Mouse (Mus musculus): ENCODE data around the gene Babam2.
"Not testable (repeated sequence)": the region's sequence is repeated elsewhere in the genome, so short reads cannot be mapped to it uniquely, and the experiment has no call there.

The Babam2 gene

DNA sequence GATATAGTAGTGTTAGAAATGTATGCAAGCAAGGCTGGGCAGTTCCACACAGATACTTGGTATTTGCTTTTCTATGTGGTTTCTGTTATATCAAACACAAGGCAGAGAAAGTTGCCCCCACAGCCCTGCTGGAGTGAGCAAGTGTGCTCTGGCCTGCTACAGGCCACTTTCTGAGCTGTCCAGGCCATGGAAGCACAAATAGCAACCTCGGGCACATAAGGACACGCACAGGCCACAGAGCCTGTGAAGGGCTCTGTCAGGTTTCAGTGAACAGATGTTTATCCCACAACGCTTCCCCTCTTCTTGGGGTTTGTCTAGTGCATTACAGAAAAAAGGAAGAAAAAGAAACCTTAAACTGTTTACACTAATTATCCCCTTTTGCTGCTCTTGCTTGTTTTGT is 236.9 kb downstream of the Babam2 start:
- in situ Hi-C loops (cut with MboI), result no loop called here

DNA sequence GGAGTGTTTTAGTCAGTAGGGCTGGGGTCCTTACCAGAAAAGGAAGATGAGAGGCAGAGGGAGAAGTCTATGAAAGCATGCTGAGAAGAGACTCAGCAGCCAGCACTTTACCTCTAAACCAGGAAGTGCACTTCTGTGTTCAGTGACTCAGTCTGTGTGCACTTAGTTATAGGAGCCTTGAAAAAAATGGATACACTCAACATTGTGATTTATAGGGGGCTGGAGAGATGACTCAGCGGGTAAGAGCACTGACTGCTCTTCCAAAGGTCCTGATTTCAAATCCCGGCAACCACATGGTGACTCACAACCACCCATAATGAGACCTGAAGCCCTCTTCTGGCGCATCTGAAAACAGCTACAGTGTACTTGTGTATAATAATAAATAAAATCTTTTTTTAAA is 238.5 kb downstream of the Babam2 start:
- in situ Hi-C loops (cut with MboI), result no loop called here

DNA sequence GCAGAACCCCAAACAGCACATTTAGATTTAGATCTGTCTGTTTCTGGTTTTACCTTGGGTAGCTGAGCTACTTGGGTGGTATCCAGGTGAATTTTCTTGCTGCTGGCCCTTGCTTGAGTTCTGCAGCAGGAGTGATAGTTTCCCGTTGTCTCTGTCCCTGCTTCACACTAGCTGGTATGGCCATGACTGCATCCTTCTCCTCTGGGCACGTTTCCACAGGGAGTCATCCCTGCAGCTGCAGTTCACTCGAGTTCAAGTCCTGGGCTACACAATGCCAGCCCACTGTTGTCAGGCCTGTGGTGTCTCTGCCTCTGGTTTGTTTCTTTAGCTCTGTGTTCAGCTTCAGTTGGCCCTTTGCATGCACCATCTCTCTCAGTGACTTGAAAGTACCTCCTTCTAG is 239.0 kb downstream of the Babam2 start:
- in situ Hi-C loops (cut with MboI), result no loop called here

DNA sequence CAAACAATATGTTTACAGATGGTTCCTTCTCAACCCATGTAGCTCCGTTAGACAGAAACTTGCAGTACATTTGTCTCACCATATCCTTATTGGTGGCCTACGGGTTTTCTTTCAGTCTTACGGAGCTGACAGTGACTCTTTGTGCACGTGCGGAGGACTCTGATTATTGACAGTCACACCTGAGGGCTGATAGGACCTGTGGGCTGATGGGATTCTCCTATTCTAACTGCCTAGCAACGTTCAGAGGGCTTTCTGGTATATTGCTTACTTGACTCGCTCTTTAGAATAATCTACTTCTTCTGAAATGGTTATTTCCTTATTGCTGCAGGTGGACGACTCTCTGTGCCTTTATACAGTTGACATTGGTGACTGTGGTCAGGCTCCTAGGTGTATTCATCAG is 243.4 kb downstream of the Babam2 start:
- in situ Hi-C loops (cut with MboI), result no loop called here

DNA sequence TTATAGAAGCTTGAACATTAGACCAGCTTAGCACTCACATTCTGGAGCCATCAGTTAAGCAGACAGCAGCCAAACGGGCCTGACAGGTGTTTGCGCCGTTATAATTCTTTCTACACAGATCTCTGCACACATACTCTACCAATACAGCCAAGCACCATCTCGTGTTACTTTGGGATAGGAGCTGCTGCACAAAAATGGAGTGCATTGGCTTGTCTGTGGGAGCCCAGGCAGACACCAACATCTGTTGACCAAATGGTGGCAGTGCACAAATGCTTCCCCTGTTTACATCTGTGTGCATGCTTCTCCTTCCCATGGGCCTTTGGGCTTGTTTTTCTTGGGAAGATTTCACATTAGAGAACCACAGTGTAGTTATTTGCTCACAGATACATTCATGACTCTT is 249.7 kb downstream of the Babam2 start:
- in situ Hi-C loops (cut with MboI), result no loop called here

DNA sequence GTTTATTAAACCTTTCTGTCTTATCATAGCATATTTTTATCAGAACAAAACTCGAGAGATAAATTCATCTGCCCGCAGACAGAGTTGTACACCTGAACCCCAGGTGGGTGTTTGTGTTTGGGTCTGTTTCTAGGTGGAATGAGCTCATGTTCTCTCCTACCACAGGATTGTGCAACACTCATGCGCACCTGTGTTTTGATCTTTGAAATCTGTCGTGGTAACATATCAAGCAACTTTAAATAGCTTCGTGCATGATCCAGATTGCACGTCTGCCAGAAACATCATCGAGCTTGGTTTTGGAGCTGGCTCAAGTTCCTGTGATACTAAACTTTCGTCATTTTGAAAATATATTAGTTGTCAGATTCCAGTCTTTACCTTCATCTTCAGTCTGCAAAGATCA is 251.9 kb downstream of the Babam2 start:
- in situ Hi-C loops (cut with MboI), result no loop called here

DNA sequence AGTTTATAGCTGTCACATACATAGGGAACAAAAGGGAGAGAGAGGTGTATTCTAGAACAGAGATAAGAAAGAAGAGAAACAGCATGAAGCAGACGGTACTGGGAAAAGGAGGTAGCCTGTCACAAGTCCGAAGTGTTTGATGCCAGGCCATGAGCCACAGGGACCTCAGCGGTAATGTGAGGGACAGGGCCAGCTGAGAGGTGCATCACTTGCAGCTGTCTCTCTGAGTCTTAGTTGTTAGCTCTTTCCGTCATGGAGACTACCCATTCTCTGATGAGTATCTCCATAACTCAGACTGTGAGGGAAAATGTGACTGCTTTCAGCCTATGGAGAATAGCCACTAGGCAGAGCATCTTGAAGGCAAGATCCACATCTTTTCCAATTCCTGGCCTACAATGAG is 253.0 kb downstream of the Babam2 start:
- in situ Hi-C loops (cut with MboI), result no loop called here

DNA sequence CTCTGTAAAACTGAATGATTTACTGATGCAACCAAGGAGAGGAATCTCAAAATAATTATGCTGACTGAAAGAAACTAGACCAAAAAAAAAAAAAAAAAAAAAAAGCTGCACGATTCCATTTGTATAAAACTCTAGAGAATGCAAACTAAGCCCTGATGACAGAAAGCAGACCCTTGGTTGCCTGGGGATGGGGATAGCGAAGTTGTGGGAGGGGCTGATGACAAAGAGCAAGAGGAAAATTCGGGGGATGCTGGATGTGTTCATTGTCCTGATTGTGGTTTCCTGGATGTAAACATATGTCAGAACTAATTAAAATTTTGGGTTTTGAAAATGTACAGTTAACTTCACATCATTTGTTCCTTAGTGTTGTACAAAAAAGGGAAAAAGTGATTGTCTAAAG is 257.7 kb downstream of the Babam2 start:
- in situ Hi-C loops (cut with MboI), result no loop called here

DNA sequence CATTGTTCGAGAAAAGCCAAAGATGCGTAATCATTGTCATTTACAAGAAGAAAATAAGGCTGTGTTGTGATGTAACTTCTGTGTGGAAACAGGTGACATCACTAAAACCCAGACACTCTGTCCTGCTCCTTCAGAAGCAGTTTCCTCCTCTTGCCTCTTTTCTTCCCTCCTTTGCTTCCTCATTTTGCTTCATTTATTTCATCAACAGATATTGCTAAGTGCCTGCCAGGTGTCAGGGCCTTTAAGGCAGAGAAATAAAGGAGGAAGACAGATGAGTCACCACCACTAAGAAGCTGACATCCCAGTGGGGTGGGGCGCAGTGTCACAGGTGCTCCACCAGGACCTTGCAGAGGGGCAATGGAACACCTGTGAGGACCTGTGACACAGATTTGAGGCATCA is 258.9 kb downstream of the Babam2 start:
- in situ Hi-C loops (cut with MboI), result no loop called here

DNA sequence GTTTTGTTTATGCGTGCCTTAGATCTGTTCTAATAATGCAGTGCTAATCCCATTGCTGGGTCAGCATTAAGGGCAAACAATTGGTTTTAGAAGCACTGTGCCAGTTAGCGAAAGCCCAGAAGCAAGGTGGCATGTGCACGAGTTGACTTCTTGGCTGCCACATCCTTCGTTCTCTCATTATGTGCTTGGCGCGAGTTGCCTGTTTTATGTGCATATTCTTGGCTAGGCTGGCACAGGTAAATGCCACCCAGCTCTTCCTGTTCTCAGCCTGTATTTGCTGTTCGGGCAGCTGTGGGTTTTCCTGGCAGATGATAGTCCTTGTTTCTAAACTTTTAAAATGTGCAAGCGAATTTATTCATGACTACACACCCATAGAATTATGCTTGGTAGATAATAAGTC is 262.4 kb downstream of the Babam2 start:
- in situ Hi-C loops (cut with MboI), result no loop called here

DNA sequence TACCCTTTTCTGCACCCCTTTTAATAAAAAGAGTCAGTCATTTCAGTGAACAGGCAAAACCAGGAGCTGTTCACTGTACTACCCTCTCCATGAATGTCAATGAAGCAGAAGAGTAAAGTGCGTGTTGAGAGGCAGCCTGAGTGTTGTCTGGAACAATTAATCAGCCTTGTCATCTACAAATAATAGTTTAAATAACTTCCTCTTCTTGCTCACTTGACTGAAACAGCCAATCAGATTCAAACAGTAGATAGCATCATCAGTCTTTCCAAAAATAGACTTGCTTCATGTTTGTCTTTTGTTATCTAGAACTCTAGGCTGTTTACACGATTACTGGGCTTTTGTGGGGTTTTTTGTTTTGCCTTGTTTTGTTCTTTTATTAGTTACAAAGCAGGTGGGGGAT is 263.9 kb downstream of the Babam2 start:
- in situ Hi-C loops (cut with MboI), result no loop called here

DNA sequence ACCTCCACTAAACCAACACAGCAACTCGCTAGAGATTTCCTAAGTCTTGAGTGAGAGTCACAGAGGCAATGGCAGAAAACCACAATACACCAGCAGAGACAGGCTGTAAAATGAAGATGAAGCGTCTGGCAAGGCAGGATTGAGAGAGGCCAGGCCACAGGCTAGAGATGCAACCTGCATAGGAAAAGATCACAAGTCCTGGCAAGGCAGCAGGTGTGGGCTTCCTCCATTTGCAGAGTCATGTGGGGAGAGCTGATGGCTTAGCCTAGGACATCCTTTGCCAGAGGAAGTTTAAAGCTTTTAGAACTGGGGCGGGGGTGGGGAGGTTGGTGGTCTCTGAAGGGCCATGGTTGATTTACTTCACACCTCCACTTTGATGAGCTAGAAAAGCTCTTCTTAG is 264.9 kb downstream of the Babam2 start:
- in situ Hi-C loops (cut with MboI), result no loop called here

DNA sequence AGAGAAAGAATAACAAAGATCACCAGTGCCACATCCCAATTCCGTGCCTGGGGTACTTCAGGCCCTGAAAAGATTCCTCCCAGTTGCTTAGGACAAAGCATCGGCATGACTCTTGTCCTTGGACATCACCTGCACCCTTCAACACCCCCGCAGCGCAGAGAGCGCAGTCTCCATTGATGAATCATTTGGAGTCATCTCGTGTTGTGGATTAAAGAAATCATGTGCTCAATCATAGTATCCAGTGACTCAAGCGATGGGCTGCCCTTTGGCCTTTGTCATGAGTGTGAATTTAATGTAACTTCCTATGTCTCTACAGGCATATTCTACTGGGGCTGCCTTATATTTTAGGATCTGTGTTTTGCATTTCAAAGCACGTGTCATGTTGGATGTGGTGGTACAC is 265.9 kb downstream of the Babam2 start:
- in situ Hi-C loops (cut with MboI), result no loop called here

DNA sequence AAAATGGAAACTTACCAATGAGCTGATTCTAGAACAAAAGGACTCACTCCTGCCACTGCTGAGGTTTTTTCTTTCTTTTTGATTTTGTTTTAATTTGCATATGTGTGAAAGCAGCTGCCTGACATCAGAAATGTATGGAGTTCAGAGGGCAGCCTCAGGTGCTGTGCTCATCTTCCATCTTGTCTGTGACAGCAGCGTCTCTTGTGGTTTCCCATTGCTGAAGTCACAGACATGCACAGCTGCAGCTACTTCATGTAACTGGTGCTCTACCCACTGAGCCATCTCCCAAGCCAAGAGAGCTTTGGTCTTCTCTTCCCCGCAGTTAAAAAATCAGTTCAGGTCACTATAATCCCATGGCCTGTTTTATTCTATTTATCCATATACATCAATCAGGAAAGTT is 266.4 kb downstream of the Babam2 start:
- in situ Hi-C loops (cut with MboI), result no loop called here

DNA sequence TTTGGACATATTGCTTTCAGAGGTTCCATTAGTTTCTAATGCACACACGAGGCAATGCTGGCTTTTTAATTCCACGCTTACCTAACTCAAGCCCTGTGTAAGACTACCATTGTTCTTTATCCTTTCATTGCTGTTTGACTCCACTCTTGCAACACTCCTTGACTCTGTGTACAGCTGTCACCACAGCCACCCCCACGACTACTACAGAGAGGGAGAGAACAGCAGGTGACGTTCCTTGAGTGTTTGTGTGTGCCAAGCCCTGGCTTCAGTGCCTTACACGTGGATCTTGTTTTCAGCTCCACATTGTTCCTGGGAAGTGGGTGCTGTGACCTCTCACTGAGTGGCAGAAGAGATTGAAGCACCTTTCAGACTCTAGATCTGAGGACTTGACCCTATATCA is 269.3 kb downstream of the Babam2 start:
- in situ Hi-C loops (cut with MboI), result no loop called here

DNA sequence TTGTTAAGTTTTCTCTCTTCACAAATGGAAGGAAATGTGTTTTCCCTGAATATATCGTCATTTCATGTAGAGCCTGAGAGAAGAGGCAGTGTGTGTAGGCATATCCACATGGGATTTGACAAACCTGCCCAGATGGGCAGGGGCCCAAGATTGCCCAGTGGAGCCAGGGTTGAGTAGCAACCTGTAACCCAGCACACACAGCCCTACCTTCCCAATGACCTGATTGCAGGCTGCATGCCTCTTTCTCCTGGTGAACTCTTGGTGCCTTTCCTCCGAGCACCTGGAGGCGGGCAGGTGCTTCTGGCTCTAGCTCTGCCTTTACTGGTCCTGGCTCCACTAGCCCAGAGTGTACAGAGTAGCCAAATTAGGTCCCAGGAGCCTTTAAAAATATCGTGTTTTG is 270.0 kb downstream of the Babam2 start:
- in situ Hi-C loops (cut with MboI), result no loop called here

DNA sequence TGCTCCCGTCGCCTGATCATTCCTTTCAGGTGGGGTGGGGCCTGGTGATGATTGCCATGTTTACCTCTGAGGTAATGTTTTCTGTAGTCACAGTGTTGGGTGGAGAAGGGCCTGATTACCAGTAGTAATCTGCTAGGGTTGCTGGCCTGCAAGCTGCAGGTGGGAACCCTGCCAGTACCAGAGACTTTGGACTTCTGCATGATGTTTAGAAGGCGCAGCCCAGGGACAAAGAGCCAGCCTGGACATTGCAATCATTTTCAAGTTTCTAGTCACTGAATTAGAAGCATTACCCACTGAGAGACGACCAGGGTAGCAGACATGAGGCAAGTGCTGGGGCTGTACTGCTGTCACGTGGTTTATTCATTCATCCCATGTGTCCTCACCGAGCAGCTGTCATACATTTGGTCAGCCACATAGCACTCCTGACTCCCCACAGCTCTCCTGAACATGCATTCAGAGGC is 270.6 kb downstream of the Babam2 start:
- in situ Hi-C loops (cut with MboI), result no loop called here

DNA sequence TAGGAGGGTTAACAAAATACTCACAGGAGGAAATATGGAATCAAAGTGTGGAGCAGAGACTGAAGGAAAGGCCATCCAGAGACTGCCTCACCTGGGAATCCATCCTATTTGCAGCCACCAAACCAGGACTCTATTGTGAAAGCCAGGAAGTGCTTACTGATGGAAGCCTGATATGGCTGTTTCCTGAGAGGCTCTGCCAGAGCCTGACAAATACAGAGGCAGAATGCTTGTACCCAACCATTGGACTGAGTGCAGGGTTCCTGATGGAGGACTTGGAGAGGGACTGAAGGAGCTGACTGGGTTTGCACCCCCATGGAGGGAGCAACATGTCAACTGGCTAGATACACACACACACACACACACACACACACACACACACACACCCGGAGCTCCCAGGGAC is 274.9 kb downstream of the Babam2 start:
- in situ Hi-C loops (cut with MboI), result not testable (repeated sequence)

DNA sequence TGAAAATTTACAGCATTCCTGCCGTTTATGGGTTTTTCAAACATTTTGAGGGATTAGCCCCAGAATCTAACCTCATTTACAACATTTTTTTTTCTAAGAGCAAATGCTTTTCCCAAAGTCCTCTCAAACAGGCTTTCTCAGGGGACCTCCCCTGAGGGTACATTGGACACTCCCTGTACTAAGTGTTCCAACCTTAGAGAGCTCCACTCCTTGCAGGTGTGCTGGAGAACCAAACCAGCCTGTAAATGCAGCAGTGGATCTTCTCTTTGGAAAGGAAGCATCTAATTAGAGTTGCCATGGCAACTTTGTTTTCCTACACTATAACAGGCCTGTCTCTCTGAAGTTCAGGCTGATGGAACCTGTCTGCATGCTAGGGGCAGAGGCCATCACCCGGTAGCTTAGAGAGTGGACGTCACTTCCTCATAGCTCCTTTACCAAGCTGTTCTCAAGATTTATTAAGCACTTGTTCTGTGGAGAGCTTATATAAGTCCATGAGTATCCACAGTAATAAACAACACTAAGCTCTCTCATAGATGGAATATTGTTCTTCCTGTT is 277.2 kb downstream of the Babam2 start:
- in situ Hi-C loops (cut with MboI), result no loop called here

DNA sequence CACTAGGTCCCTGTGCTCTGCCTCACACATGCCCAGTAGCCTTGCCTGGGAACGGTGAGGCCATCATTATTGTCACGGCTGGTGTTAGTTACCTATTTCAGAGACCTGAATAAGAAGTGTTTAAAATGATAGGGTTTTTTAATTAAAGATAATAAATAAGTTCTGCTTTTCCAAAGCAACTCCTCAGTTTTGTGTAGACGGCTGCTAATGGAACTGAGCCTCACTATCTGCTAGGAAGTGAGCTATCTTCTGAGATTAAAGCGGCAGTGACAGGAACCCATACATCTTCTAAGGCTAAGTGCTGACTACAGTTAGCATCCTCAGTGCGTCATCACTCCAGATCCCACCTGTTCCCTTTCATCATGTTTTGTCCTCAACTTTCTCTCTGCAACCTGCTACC is 284.6 kb downstream of the Babam2 start:
- in situ Hi-C loops (cut with MboI), result no loop called here

DNA sequence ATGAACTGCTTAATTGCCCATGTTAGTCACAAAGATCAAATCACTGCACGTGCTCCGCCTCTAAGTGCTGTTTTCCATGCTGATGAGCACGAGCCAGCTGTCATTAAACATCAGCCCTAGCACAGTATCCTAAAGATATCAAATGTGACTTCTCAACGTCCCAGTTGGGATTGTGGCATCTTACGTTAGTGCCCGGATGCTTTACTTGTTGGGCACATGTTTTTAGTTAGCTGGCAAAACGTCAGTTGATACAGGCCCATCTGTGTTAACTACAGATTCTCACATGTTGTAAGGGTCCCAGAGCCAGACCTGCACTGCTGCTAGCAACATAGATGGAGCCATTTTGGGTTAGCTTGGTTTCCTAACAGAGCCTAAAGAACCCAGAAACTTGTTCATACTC is 285.7 kb downstream of the Babam2 start:
- in situ Hi-C loops (cut with MboI), result no loop called here

DNA sequence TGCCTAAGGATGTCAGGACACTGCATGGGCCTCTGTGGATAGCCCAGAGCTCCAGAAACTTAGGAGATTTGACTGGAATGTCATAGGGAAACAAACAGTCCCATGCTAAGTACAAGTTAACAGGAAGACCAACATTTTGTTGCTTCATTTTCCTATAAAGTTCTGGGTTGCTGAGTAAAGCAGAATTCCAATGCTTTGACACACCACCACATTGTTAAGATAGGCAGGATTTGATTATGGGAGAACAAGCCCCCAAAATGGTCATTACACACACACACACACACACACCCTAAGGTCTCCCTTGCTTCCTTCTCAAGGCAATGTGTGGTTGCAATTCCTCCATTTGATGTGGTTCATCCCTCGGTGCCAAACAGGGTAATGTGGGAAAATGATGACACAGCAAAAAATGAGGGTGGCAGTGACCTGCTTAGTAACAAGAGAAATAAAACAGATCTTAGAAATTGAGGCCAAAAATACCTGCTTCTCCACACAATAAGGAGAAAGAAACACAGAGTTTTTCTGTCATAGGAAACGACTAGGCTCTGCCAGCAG is 286.4 kb downstream of the Babam2 start:
- in situ Hi-C loops (cut with MboI), result no loop called here

DNA sequence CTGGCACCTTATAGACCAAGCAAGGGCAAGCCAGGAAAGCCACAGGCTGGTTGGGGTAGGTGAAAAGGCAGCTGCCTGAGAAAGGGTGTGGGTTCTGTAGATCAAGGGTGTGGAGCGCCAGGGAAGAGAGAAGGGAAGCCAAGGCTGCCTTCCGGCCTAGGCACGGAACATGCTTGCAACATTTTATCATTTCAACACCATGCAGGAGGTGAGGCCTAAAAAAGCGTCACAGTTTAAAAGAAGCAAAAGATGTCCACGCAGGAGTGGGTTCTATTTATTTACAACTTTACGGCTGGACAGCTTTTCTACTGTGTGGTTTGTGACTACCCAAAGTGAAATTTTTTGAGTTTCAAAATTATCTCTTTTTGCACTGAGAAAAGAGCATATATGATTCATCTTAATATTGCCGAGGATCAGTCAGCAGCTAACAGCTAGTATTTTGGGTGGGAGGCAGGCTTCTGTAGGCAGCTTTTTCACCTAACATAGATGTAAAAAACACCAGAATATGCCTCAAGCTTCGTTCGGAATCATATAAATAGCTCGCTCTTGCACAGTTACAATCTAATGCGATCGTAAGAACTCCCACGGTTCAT is 287.0 kb downstream of the Babam2 start:
- in situ Hi-C loops (cut with MboI), result no loop called here

DNA sequence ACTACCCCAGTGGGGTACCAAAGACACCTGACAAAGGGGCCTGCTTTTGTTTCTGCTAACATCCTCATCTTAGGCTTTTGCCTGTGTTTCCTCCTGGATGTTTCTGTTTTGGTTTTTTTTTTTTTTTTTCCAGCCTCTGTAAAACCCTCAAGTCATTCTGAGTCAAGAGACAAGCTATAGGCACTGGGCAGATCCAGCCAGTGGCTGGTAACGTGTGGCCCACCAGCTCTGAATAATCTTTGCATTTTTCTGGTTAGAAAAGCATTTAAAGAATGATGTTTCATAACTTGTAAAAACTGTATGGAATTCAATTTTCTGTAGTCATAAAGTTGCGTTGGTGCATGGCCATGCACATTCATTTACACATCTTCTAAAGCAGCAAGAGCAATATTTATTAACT is 287.5 kb downstream of the Babam2 start:
- in situ Hi-C loops (cut with MboI), result no loop called here

Measured in mature B cell (primary cell).